Comparison of ENCODE assay signal across 8 mouse cellular contexts in the genomic region with DNA sequence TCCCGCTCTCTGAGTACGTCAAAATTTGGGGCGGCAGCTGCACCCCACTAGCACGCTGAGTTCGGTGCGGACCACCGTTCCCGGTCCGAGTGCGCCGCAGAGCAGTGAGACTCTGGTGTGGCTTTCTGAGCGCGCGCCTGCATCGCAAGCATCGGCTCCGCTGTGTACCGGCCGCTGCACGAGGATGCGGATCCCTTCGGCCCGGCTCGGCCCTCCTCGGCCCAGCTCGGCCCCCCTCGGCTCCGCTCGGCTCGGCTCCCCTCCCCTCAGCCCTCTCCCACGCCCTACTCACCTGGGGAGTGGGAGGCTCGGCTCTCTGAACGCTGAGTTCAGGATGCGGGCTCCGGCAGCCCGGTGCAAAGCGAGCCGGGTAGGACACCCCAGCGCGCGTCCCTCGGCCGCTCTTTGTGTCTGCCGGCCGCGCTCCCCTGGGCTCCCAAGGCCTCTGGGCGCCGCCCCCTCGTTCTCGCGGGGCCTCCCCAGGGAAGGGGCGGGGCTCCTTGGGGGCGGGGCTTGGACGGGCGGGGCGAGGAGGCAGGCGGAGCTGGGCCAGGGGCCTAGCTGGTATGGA. TPM values are rescaled to one million over a fixed set of nuclear protein-coding genes. Genes with fewer than 3 reads are reported as not detected.
DNase-seq lines count a peak whose midpoint lies in the region; ATAC-seq and TF ChIP-seq lines count a peak whose summit lies in the region.

No protein-coding gene starts in this region.

- peak overlapping the region; percentile 85 for H3K9ac ChIP-seq in embryonic facial prominence, embryonic 13.5 days
- H3K9ac ChIP-seq in heart, embryonic 11.5 days (ENCODE audit: low read depth, low read length), result peak overlapping the region; percentile 93
- H3K9ac ChIP-seq in kidney, embryonic 15.5 days, result peak overlapping the region; percentile 80
- peak overlapping the region; percentile 76 for H3K9ac ChIP-seq in liver, adult 2 months (ENCODE audit: low read depth, low read length)
- H3K9ac ChIP-seq in stomach, embryonic 15.5 days, result peak overlapping the region; percentile 74

- H3K36me3 ChIP-seq in C2C12 (ENCODE audit: control insufficient read depth, insufficient read depth) (no peaks in the 10 kb centered on the region), myocyte (ENCODE audit: control insufficient read depth, insufficient read depth) (no peaks in the 10 kb centered on the region)
- H3K36me3 ChIP-seq in embryonic facial prominence, embryonic 13.5 days, result no peaks in the 10 kb centered on the region
- no peaks in the 10 kb centered on the region for H3K36me3 ChIP-seq in heart, embryonic 11.5 days (ENCODE audit: control insufficient read depth, insufficient read depth, low read length)
- no peaks in the 10 kb centered on the region for H3K36me3 ChIP-seq in kidney, embryonic 15.5 days
- H3K36me3 ChIP-seq in liver, adult 2 months (ENCODE audit: control insufficient read depth, insufficient read depth, low read length), result no peaks in the 10 kb centered on the region
- no peaks in the 10 kb centered on the region for H3K36me3 ChIP-seq in stomach, embryonic 15.5 days

- peak; percentile 94 for ATAC-seq in embryonic facial prominence, embryonic 13.5 days (ENCODE audit: insufficient number of reproducible peaks, insufficient read depth, low FRiP score, low TSS enrichment, low read depth)
- peak; percentile 94 for ATAC-seq in heart, embryonic 11.5 days (replicated peaks; ENCODE audit: insufficient number of reproducible peaks, low FRiP score, low TSS enrichment)
- peak; percentile 97 for ATAC-seq in kidney, embryonic 15.5 days (replicated peaks; ENCODE audit: low FRiP score)
- peak; percentile 95 for ATAC-seq in stomach, embryonic 15.5 days (ENCODE audit: insufficient read depth, low FRiP score, low read depth)

- H3K4me1 ChIP-seq in bone marrow, adult 2 months (ENCODE audit: control insufficient read depth, insufficient read depth, low read length), result no peaks in the 10 kb centered on the region; the same call in 1 of the 2 replicates
- peaks cover 21% of the 10 kb centered on the region for H3K4me1 ChIP-seq in embryonic facial prominence, embryonic 13.5 days
- H3K4me1 ChIP-seq in heart, embryonic 11.5 days (ENCODE audit: control insufficient read depth, insufficient read depth, low read length), result peaks cover 3% of the 10 kb centered on the region; the same call in 1 of the 2 replicates
- peaks cover 26% of the 10 kb centered on the region for H3K4me1 ChIP-seq in kidney, embryonic 15.5 days
- peaks cover 4% of the 10 kb centered on the region; the same call in 1 of the 2 replicates for H3K4me1 ChIP-seq in liver, adult 2 months (ENCODE audit: control insufficient read depth, insufficient read depth, low read length)
- H3K4me1 ChIP-seq in stomach, embryonic 15.5 days, result peaks cover 6% of the 10 kb centered on the region; the same call in 1 of the 2 replicates

- H3K79me3 ChIP-seq in C2C12 (ENCODE audit: low read depth), result peaks cover 20% of the 10 kb centered on the region

- no peak for TF ChIP-seq CTCF in C2C12 (IDR thresholded peaks at IDR 0.05; ENCODE audit: control insufficient read depth, insufficient read depth, insufficient read length)
- no peak for TF ChIP-seq CTCF in bone marrow, adult 2 months (IDR thresholded peaks at IDR 0.05; ENCODE audit: control insufficient read depth, insufficient read depth, low read length)
- TF ChIP-seq CTCF in liver, adult 2 months (IDR thresholded peaks at IDR 0.05; ENCODE audit: low read depth, low read length), result no peak

- H3K79me2 ChIP-seq in C2C12 (ENCODE audit: control insufficient read depth, insufficient read depth) (peaks cover 50% of the 10 kb centered on the region), myocyte (ENCODE audit: control insufficient read depth, insufficient read depth) (peaks cover 9% of the 10 kb centered on the region)
- H3K79me2 ChIP-seq in liver, adult 2 months (ENCODE audit: control insufficient read depth, insufficient read depth, low read length), result no peaks in the 10 kb centered on the region

- H3K27me3 ChIP-seq in C2C12 (ENCODE audit: control insufficient read depth, insufficient read depth, insufficient read length), result no peaks in the 10 kb centered on the region
- no peaks in the 10 kb centered on the region for H3K27me3 ChIP-seq in embryonic facial prominence, embryonic 13.5 days
- peaks cover 3% of the 10 kb centered on the region; the same call in 1 of the 2 replicates for H3K27me3 ChIP-seq in heart, embryonic 11.5 days (ENCODE audit: control insufficient read depth, insufficient read depth, low read length)
- H3K27me3 ChIP-seq in kidney, embryonic 15.5 days, result no peaks in the 10 kb centered on the region
- H3K27me3 ChIP-seq in liver, adult 2 months (ENCODE audit: control insufficient read depth, insufficient read depth, low read length), result 0 out of 2 replicates have a peak, but pooled peaks cover 6% of the 10 kb centered on the region
- peaks cover 7% of the 10 kb centered on the region for H3K27me3 ChIP-seq in myocyte (ENCODE audit: control insufficient read depth, insufficient read depth, insufficient read length)
- no peaks in the 10 kb centered on the region for H3K27me3 ChIP-seq in stomach, embryonic 15.5 days (replicated peaks)

- peak overlapping the region; percentile 62; the same call in 1 of the 2 replicates for H3K27ac ChIP-seq in bone marrow, adult 2 months (ENCODE audit: control insufficient read depth, insufficient read depth, low read depth, low read length, poor library complexity)
- peak overlapping the region; percentile 87 for H3K27ac ChIP-seq in embryonic facial prominence, embryonic 13.5 days
- peak overlapping the region; percentile 76 for H3K27ac ChIP-seq in heart, embryonic 11.5 days (ENCODE audit: low read depth, low read length)
- peak overlapping the region; percentile 85 for H3K27ac ChIP-seq in kidney, embryonic 15.5 days
- no peak overlapping the region for H3K27ac ChIP-seq in liver, adult 2 months (replicated peaks; ENCODE audit: insufficient read depth, low read depth, low read length)
- H3K27ac ChIP-seq in stomach, embryonic 15.5 days, result peak overlapping the region; percentile 72

- no peaks in the 10 kb centered on the region for H3K9me3 ChIP-seq in embryonic facial prominence, embryonic 13.5 days
- H3K9me3 ChIP-seq in heart, embryonic 11.5 days (replicated peaks; ENCODE audit: control insufficient read depth, low read length), result no peaks in the 10 kb centered on the region
- no peaks in the 10 kb centered on the region for H3K9me3 ChIP-seq in kidney, embryonic 15.5 days (replicated peaks)
- no peaks in the 10 kb centered on the region for H3K9me3 ChIP-seq in stomach, embryonic 15.5 days

- H3K4me3 ChIP-seq in C2C12 (ENCODE audit: insufficient read depth, poor library complexity, severe bottlenecking) (peak overlapping the region; percentile 67), myocyte (peak overlapping the region; percentile 43)
- H3K4me3 ChIP-seq in bone marrow, adult 2 months (replicated peaks; ENCODE audit: control insufficient read depth, low read depth, low read length), result peak overlapping the region; percentile 59
- H3K4me3 ChIP-seq in embryonic facial prominence, embryonic 13.5 days, result peak overlapping the region; percentile 72
- H3K4me3 ChIP-seq in heart, embryonic 11.5 days (ENCODE audit: low read depth, low read length), result peak overlapping the region; percentile 76
- peak overlapping the region; percentile 81 for H3K4me3 ChIP-seq in kidney, embryonic 15.5 days (replicated peaks)
- peak overlapping the region; percentile 68 for H3K4me3 ChIP-seq in liver, adult 2 months (ENCODE audit: insufficient read depth, low read depth, low read length)
- peak overlapping the region; percentile 74 for H3K4me3 ChIP-seq in stomach, embryonic 15.5 days (replicated peaks)

- no peak for DNase-seq in liver, adult 2 months (ENCODE audit: extremely low read depth, low read depth, low spot score)

- WGBS in bone marrow, adult 2 months, result under 1% methylated on average over 57 of the region's 57 CpGs
- under 1% methylated on average over 57 of the region's 57 CpGs for WGBS in embryonic facial prominence, embryonic 13.5 days
- under 1% methylated on average over 45 of the region's 57 CpGs for WGBS in heart, embryonic 11.5 days (ENCODE audit: insufficient replicate concordance)
- under 1% methylated on average over 44 of the region's 57 CpGs for WGBS in kidney, embryonic 15.5 days
- WGBS in liver, adult 2 months, result under 1% methylated on average over 57 of the region's 57 CpGs
- under 1% methylated on average over 57 of the region's 57 CpGs for WGBS in stomach, embryonic 15.5 days

- TF ChIP-seq POLR2A in bone marrow, adult 2 months (IDR thresholded peaks at IDR 0.05; ENCODE audit: borderline replicate concordance, control insufficient read depth, low read depth, low read length), result peak; percentile 52; the same call in 1 of the 2 replicates
- no peak for TF ChIP-seq POLR2A in liver, adult 2 months (IDR thresholded peaks at IDR 0.05; ENCODE audit: extremely low read depth, insufficient read depth, low read length)
- TF ChIP-seq POLR2A in myocyte (IDR thresholded peaks at IDR 0.05; ENCODE audit: insufficient read length, low read depth), result peak; percentile 88

- peak overlapping the region; percentile 87 for H3K4me2 ChIP-seq in embryonic facial prominence, embryonic 13.5 days
- peak overlapping the region; percentile 95 for H3K4me2 ChIP-seq in heart, embryonic 11.5 days
- peak overlapping the region; percentile 97 for H3K4me2 ChIP-seq in kidney, embryonic 15.5 days
- peak overlapping the region; percentile 89 for H3K4me2 ChIP-seq in myocyte (ENCODE audit: low read depth)
- peak overlapping the region; percentile 95 for H3K4me2 ChIP-seq in stomach, embryonic 15.5 days

- H3ac ChIP-seq in C2C12 (ENCODE audit: control insufficient read depth, insufficient read length, low read depth) (peak overlapping the region; percentile 92), myocyte (ENCODE audit: control insufficient read depth, insufficient read length) (peak overlapping the region; percentile 27)

RNA-seq across cellular contexts. Expression of gene Ninl, which starts 30.2 kb away (rescaled TPM):
- polyA plus RNA-seq in C2C12 (2012; fragmentation: generic; extraction: Trizol) (4.5 TPM), myocyte (2012; fragmentation: generic; extraction: Trizol) (2.2 TPM)
- polyA plus RNA-seq in bone marrow, adult 2 months (2011; ENCODE audit: insufficient read depth, insufficient read length, low replicate concordance, missing spikeins), result 11.9 and 18.5 TPM in 2 replicates
- 8.4 and 11.1 TPM in 2 replicates for polyA plus RNA-seq in embryonic facial prominence, embryonic 13.5 days (2015; fragmentation: Nextera tagmentation; extraction: Ambion mirVana)
- 7.0 and 8.0 TPM in 2 replicates for polyA plus RNA-seq in heart, embryonic 11.5 days (2014; fragmentation: Nextera tagmentation; extraction: Ambion mirVana)
- 14.0 and 14.7 TPM in 2 replicates for polyA plus RNA-seq in kidney, embryonic 15.5 days (2015; fragmentation: Nextera tagmentation; extraction: Ambion mirVana)
- 0.37 and 0.40 TPM in 2 replicates for total RNA-seq in liver, adult 2 months (2014; rRNA removed)
- 0.22 and 0.29 TPM in 2 replicates for polyA plus RNA-seq in liver, adult 2 months (2012; rRNA removed)
- 8.5 and 9.4 TPM in 2 replicates for polyA plus RNA-seq in stomach, embryonic 15.5 days (2015; fragmentation: Nextera tagmentation; extraction: Ambion mirVana)

RNA-seq across cellular contexts. Expression of gene Nanp, which starts 30.2 kb away (rescaled TPM):
- 7.2 TPM for polyA plus RNA-seq in C2C12 (2012; fragmentation: generic; extraction: Trizol)
- 16.3 and 22.6 TPM in 2 replicates for polyA plus RNA-seq in bone marrow, adult 2 months (2011; ENCODE audit: insufficient read depth, insufficient read length, low replicate concordance, missing spikeins)
- polyA plus RNA-seq in embryonic facial prominence, embryonic 13.5 days (2015; fragmentation: Nextera tagmentation; extraction: Ambion mirVana), result 52.5 and 53.9 TPM in 2 replicates
- polyA plus RNA-seq in heart, embryonic 11.5 days (2014; fragmentation: Nextera tagmentation; extraction: Ambion mirVana), result 28.6 and 36.4 TPM in 2 replicates
- polyA plus RNA-seq in kidney, embryonic 15.5 days (2015; fragmentation: Nextera tagmentation; extraction: Ambion mirVana), result 48.1 and 54.6 TPM in 2 replicates
- total RNA-seq in liver, adult 2 months (2014; rRNA removed), result 8.3 and 11.8 TPM in 2 replicates
- polyA plus RNA-seq in liver, adult 2 months (2012; rRNA removed), result 3.0 and 3.5 TPM in 2 replicates
- polyA plus RNA-seq in myocyte (2012; fragmentation: generic; extraction: Trizol), result 3.8 TPM
- polyA plus RNA-seq in stomach, embryonic 15.5 days (2015; fragmentation: Nextera tagmentation; extraction: Ambion mirVana), result 54.3 and 58.1 TPM in 2 replicates
